Mouse (Mus musculus) brain, adult 2 months (tissue): ENCODE results near the gene Eps8.
A peak's percentile ranks its signal among the peaks of the same experiment; 100 is the strongest.
"Not testable (repeated sequence)": the region's sequence is repeated elsewhere in the genome, so short reads cannot be mapped to it uniquely, and the experiment has no call there.

Source experiments
- DNase-seq: peaks from one replicate; pipeline ENCODE4 v3.0.0; 2011; ENCODE audit warnings: low read depth, low spot score

The Eps8 gene

DNA sequence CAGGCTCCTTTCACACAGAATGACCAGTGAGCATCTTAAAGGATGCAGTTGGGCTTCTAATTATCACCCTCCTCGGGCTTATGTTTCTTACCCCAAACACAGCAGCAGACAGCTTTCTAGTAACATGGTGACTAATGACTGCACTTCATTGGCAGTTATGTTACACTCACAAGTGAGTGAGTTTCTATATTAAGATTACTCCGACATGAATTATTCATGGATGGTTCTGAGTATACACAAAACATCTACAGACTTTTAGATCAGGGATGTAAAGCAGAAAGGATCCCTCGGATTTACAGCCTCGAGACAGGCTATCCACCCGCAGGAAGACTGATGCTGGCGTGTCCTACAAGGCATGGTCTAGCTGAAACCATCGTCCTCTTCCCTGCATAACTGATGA, 171.8 kb downstream of the Eps8 start:
- peak; percentile 34 for DNase-seq

DNA sequence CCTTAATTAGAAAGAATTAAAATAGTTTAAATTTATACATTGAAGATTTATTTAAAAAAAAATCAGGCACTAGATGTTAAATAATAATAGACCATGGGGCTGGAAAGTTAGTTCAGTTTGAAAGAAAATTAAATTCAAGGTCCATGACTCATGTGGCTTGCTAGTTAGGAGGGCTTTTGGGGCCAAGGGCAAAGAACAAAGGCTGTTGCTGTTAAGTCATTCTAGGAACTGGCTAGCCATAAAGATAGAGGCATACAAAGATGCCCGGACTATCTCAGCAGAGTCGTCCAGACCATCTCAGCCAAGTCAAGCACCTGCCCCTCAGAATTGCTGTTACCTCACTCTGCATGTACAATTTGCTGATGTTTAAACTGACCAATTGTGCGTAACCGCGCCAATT, 179.0 kb downstream of the Eps8 start:
- DNase-seq: not testable (repeated sequence)

DNA sequence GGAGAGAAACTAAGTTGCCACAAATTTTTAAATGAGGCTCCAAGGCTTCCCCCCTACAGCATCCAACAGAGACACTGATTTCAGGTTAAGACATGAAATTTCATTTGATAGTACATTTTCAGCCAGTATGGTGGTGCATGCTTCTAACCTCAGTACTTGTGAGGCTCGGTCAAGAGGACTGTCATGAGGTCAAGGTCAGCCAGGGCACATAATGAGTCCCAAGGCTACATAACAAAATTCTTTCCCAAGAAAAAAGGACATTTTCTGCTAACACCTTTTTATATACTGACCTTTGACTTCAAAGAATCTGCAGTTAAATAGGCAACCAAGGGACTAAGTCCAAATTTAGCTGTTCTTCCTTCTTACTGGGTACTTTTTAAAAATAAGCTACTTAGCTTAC, 181.2 kb downstream of the Eps8 start:
- no peak for DNase-seq

DNA sequence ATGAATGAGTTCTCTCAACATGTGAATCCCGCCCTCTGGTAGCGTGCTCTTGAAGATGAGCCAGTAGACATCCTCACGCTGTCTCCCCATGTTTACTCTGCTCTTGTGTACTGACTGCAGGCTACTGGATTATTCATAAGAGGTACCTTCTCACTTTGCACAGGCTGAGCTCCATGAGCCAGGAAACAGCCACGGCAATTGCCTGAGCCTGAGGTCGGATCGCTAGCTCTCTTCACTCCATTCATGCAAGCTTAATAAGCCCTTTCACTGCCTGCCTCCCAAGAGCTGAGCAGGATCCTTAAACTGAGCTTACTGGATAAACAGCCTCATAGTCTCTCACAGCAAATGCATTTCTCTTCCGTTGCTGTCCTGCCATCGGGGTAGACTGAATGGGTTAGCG, 182.5 kb downstream of the Eps8 start:
- DNase-seq: peak; percentile 46

DNA sequence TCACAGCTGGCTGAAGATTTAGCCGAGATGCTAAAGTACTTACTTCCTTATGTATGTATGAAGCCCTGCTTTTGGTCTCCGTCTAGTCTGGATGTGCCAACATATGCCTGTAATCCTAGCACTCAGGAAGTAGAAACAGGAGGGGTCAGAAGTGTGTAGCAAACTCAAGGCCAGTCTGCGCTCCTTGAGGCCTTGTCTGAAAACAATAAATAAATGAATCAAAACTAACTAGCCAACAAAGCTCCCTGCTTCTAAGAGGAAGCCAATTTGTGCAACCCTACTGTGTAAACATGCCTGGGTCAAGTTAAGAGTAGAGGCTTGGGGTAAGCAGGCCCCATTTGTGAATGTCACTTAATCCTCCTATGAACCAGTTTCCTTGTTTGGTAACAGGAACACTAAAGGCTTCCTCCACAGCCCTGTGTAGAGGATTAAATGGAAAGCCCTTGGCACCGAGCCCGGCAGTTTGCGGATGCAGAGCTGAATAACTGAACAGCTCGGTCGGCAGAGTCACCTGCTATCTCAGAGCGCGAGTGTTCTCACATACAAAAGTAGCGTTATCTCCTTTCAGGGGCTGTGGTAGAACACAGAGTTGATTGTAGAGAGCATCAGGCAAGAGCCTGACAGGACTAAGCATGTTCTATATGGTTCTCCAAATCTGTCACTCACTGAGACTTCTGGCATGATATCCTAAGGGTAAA, 183.6 kb downstream of the Eps8 start:
- DNase-seq: peak; percentile 90

DNA sequence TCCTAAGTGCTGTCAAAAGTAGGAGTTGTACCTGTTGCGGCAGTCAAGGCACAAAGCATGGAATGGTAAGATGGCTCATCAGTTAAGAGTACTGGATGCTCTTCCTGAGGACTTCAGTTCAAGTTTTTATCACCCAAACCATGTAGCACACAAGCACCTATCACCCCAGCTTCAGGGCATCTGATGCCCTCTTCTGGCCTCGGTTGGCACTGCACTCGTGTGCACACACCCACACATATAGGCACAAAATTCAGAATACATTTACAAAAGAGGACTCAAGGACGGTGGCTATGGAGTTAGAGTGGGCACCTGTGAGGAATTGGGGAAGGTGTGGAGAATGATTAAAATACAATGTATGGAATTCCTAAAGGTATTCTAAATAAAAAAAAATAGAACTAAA, 185.1 kb downstream of the Eps8 start:
- DNase-seq: no peak

DNA sequence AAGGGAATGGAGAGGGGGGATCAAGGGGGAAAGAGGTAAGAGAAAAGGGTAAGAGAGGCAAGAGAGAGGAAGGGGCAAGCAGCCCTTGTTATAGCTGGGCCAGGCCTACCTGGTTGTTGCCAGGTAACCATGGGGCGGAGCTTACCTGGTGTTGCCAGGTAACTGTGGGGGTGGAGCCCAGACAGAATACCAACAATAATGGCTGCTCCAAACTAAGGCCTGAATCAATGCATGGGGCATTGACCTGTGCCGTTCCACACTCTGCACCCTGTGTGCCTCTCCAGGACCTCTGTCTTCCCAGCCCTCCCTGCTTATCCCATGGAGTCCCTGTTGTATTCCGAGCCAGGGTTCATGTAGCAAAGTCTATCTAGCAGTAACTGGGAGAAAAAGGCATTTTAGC, 187.0 kb downstream of the Eps8 start:
- no peak for DNase-seq

DNA sequence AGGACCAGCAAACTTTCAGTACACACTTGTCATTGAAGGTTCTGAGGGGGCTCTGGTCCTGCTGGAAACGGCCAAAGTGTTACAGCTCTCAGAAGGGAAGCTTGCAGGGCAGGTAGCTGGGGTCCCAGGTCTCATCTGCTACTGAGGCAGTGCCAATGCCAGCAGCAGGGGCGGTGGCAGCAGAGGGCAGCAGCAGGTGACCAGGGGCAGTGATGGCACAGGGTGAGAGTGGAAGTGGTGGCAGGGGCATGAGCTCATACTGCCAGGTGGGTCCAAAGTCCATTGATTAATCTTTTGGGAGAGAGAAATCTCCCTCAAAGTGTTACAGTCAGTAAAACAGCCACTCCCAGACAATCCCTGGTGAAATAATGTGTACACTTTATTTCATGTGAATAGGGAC, 188.4 kb downstream of the Eps8 start:
- DNase-seq: no peak

DNA sequence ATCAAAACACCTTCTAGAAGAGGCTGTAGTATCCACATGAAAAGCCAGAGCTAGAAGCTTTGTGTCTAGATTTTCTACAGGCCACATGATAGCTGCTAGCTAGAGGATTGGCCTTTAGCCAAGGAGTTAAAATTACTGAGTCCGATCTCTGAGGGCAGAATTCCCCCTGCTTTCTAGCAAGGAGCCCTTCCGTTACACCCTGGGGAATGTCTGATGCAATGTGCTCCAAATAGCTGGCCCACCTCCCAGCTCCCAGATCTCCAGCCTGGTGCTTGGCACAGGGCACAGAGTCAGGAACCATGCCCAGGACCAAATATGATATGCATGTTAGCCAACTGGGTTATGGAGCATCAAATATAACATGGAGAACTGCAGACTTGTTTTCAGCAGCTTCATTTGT, 189.4 kb downstream of the Eps8 start:
- DNase-seq: peak; percentile 96

DNA sequence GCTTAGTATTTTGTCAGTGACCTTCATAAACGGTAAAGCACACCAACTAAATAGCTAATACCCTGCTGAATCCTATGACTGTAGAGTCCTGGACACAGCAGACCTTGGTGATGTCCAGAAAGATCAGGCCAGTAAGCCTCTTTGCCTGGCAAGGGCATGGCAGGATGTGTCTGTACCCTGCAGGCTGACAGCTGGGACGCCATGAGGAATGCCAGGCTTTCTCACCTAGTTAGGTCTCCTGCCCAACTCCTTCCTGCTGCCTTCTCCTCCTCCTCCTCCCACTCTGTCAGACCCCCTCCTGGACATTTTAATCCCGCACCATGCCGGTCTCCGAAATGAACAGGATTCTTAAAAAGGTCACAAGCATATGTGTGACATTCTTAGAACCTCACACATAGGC, 190.9 kb downstream of the Eps8 start:
- peak; percentile 65 for DNase-seq

DNA sequence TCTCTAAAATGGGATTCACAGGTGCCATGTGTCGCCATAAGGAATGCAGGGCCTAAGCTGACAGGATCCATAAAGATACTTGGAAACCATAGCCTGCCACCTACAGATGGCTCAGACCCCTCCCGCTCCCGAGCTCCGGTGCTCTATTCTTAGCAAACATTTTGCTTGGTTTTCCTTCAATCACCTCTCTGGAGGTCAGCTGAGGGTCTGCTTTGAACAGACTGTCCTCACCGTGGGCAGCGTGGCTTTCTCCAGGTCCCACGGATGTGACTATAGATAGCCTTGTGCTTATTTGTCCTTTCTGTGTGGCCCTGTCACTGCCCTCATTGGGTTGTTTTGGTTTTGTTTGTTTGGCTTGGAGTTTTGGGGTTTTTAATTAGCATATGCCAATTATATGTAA, 196.5 kb downstream of the Eps8 start:
- no peak for DNase-seq

DNA sequence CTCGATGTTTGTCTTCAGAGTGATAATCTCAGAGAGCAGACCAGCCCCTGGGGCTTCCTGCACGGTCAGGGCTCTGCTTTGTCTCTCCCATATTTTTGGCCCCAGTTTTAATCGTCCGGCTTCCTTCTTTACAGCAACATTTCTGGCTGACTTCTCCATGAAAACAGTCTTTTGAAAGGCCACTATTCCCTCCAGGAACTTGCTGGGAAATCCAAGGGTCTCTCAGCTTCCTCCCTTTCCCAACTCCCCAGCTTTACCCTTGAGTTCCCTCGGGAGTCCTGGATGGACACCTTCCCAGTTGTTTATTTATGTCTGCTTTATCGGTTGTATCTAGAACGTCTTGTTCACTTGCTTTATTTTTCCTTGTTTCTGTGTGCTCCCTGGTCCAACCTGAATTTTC, 197.5 kb downstream of the Eps8 start:
- DNase-seq: no peak

DNA sequence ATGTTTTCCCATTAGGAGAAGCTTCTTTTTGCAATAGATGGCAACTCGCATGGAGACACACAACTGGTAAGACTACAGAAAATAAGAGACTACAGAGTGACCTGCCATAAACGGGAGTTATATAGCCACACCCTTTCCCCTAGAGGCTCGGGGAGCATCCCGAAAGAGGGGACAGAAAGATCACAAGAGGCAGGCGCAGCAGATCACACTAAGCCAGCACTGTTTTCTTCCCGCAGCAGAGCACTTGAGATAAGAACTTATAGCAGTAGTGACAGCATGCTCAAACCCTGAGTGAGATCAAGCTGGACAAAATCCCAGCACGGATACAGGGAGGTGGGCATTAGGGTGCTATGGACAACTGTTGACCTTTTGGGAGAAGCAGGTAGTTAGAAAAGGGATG, 198.6 kb downstream of the Eps8 start:
- DNase-seq: no peak

DNA sequence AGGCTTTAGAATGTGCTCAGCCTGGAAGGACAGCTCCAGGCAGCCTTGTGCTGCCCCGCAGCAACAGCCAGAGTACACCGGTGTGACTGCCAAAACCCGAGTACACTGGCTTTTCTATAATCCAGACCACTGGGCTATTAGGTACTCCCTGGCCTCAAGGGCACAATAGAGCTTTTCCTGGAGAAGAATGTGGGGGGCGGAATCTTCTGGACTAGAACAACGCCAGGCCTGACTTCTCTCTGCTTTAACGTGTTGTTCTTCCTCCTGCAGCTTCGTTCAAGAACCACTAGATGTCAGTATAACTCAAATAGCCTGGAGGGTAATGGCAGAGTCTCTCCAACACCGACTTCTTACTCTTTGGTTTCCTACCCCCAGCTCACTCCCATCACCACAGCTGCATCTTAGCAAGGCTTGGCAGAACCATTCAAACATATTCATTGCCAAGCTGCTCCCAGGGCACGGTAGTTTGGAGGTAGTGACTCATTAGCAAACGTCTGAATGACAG, 199.1 kb downstream of the Eps8 start:
- DNase-seq: peak; percentile 82

DNA sequence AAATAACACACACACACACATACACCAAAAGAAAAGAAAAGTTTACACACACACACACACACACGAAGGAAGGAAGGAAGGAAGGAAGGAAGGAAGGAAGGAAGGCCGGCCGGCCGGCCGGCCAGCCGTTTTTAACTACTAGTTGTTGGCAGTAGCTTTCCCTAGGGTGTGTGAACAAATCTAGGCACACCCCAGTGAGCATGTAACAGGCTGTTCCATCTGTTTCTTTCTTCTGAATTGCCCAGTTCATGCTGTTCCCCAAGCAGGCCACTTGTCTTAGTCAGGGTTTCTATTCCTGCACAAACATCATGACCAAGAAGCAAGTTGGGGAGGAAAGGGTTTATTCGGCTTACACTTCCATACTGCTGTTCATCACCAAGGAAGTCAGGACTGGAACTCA, 208.6 kb downstream of the Eps8 start:
- peak; percentile 39 for DNase-seq

DNA sequence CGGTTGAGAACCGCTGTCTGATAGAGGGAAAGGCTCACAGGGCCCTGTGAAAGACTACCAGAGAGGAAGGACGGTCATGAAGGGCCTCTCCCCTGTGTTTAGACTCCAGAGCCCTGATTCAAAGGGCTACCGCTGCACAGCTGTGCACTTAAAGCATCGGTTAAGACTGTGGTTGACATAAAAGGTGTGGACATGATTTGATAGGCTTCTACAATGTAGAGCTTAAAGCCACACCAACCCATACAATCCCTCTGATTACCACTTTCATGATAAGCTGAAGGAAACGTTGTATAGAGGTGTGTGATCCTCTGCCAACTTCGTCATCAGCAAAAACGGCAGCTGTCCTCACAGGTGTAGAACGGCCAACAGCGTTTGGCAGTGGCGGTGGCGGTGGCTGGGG, 211.6 kb downstream of the Eps8 start:
- no peak for DNase-seq

DNA sequence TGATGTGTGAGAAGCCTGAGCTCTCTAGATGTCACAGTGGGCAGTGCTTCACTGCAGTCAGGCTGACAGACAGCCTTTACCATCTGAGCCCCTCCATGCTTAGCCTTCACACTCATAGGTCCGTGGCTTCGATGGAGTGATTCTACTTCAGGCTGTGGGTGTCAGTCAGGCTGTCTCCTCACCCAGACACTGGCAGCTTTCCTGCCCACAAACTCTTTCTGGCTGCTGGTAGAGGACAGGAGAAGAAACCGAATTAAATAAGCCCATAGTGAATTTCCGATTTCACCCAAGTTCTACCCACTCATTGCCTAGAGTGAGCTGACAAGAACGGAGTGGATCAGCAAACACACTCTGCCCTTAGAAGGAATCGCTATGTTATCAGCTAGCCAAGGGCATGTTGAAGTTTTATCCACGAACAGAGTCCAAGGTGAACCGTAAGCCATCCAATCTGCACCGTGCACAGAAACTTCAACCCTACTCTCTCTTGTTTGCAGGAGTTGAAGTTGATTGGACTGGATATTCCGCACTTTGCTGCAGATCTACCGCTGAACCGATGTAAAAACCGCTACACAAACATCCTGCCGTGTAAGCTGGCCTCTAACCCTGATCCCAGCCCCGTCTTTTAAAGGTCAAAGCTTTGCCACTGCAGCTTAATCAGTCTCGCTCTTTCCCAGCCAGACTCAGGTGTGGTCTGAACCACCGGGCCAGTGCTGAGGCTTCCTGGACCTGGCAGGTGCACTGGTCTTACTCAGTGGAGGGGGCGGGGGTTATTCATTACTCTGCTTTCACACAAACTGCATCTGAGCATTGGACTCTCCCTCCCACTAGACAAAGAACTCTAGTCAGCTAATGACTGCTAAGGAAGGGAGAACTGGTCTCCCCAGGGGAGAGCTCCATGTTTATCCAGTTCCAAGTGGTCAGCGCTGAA, 213.9 kb downstream of the Eps8 start:
- peak; percentile 71 for DNase-seq

DNA sequence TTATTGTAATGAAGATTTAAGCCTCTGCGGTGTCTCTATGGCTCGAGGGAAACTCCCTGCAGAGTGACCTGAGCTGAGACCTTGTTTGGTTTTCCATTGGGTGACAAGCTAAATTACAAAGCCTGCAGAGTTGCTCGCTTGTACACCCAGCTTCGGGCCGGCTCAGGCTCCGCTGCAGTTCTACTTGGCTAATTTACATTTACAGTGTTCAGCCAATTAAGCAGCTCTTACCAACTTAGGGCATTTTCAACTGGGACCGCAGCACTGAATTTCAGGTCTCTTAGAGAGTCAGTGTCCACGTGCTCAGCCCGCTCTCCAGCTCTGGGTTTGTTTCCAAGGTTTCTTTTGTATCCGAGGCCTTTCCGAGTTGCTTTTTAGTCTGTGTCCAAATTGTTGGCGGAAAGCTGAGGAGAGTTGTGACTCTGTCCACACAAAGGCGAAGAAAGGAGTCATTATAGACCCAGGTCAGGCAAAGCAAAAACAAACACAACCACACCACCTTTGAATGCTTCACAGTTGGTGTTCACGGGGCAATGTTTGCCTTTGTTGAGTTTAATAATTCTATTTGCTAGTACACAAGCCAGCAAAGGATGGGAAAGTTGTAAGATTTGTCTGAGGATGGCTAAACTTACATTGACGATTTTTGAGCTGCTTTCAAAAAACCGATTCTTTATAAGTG, 216.6 kb downstream of the Eps8 start:
- peak; percentile 26 for DNase-seq

DNA sequence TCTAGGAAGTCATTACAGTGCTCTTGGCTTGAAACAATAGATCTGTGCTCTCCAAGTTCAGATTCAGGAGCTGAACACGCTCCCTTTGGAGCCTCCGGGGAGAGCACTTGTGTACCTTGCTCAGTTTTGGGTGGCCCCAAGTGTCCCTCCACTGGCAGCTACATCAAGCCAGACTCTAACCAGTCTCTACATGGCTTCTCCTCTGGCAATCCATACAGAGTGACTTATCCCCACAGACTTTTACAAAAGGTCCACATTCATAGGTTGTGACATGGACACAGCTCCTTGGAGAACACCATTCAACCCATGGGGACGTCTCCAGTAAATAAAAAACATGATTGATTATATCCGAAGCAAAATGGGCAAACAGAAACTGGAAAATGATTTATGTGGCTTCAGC, 217.2 kb downstream of the Eps8 start:
- DNase-seq: no peak

DNA sequence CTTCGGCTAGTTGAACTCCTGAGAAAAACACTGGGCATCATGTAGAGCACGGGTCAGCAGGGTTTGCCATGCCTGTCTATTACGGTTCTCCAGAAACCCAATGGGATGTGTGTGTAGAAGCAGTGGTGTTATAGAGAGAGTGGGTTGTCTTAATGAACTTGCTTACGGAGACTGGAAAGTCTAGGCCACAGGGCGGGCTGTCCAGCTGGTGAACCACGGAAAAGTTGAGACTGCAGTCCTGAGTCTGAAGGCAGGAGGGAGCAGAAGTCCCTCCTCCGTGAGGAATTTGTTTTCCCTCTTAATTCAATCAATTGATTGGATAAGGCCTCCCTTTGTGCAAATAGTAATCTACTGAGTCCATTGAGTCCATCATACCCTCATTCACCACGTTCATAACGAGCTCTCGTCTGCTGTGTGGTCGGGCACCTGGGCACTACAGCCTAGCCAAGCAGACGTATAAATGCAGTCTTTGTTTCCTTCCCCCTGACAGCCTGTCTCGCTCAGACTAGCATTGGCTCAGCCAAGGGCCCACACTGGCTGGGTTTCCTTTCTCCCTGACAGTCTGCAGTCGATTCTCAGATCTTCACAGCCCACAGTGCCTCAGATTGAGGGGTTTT, 221.0 kb downstream of the Eps8 start:
- DNase-seq: peak; percentile 44
